ENCODE assay signal across 25 mouse cellular contexts in genomic region chr5:36683586-36683985, GRCm38 (mm10).
"Had no signal": no experiment of that assay in that cellular context is flagged by ENCODE, and none has a peak within 500 bp of the region (broad histone marks: within the 10 kb centered on the region; RNA-seq: fewer than 3 reads in every experiment).

No protein-coding gene starts in this region.

- ATAC-seq: hindbrain, postnatal 0 days; intestine, embryonic 15.5 days; intestine, postnatal 0 days had no signal

- H3K27me3 ChIP-seq: heart, embryonic 13.5 days; heart, embryonic 15.5 days; hindbrain, embryonic 13.5 days; hindbrain, embryonic 15.5 days; intestine, embryonic 15.5 days; kidney, embryonic 15.5 days; limb, embryonic 13.5 days; limb, embryonic 15.5 days had no signal

- H3K9ac ChIP-seq: heart, embryonic 13.5 days; heart, embryonic 15.5 days; hindbrain, embryonic 13.5 days; hindbrain, embryonic 15.5 days; intestine, embryonic 15.5 days; kidney, embryonic 15.5 days; limb, embryonic 13.5 days; limb, embryonic 15.5 days; liver, embryonic 14.5 days had no signal

- H3K4me1 ChIP-seq: hindbrain, embryonic 13.5 days; intestine, embryonic 15.5 days had no signal

- H3K36me3 ChIP-seq: hindbrain, embryonic 15.5 days; intestine, embryonic 15.5 days had no signal

- H3K9me3 ChIP-seq: heart, embryonic 10.5 days; heart, embryonic 13.5 days; heart, embryonic 15.5 days; hindbrain, embryonic 13.5 days; hindbrain, embryonic 15.5 days; intestine, embryonic 15.5 days; limb, embryonic 13.5 days; limb, embryonic 15.5 days had no signal

- H3K27ac ChIP-seq: heart, embryonic 10.5 days; heart, embryonic 13.5 days; heart, embryonic 15.5 days; hindbrain, embryonic 13.5 days; hindbrain, embryonic 15.5 days; hindbrain, postnatal 0 days; intestine, embryonic 15.5 days; kidney, embryonic 15.5 days; kidney, postnatal 0 days; limb, embryonic 13.5 days; limb, embryonic 15.5 days; liver, embryonic 14.5 days had no signal

- H3K4me2 ChIP-seq: heart, embryonic 13.5 days; heart, embryonic 15.5 days; hindbrain, embryonic 13.5 days; hindbrain, embryonic 15.5 days; intestine, embryonic 15.5 days; kidney, embryonic 15.5 days; limb, embryonic 13.5 days; limb, embryonic 15.5 days had no signal

- DNase-seq: gastrocnemius, postnatal 14 days; gastrocnemius, postnatal 36 days; heart, adult 18-20 months; heart, postnatal 14 days; heart, postnatal 36 days; kidney, adult 2 months; kidney, adult 9 months; kidney, postnatal 14 days; kidney, postnatal 36 days; layer of hippocampus, adult 9-11 months; layer of hippocampus, postnatal 36 days; left cerebral cortex, postnatal 4 days had no signal

- H3K4me3 ChIP-seq: heart, embryonic 10.5 days; heart, embryonic 13.5 days; heart, embryonic 15.5 days; hindbrain, embryonic 13.5 days; hindbrain, embryonic 15.5 days; intestine, embryonic 15.5 days; kidney, embryonic 15.5 days; limb, embryonic 13.5 days; limb, embryonic 15.5 days had no signal
